Mouse (Mus musculus) lung, embryonic 15.5 days (tissue): Measurements from ENCODE around the gene Tnni1. TPM values are rescaled to one million over a fixed set of nuclear protein-coding genes. Genes with fewer than 3 reads are reported as not detected.

ENCODE experiments used
- ATAC-seq: fragments of 200-750 bp; cut with Nextera tagmentation; 2 replicates; pipeline ENCODE4 v1.8.0; 2017; ENCODE audit warnings: moderate number of reproducible peaks, borderline replicate concordance; ENCODE audit not compliant: low FRiP score, low TSS enrichment; ENCODE audit errors: extremely low read depth
- H3K27ac ChIP-seq: fragments of 300-500 bp; sonication (generic); 2 replicates; pipeline ENCODE4 v1.5.1; 2015; ENCODE audit warnings: moderate library complexity, mild to moderate bottlenecking, inconsistent platforms
- H3K27me3 ChIP-seq: fragments of 300-500 bp; sonication (generic); 2 replicates; pipeline ENCODE4 v1.6.1; 2015; ENCODE audit warnings: inconsistent platforms
- H3K36me3 ChIP-seq: fragments of 300-500 bp; sonication (generic); 2 replicates; pipeline ENCODE4 v1.6.1; 2015; ENCODE audit warnings: inconsistent platforms
- H3K4me1 ChIP-seq: fragments of 300-500 bp; sonication (generic); 2 replicates; pipeline ENCODE4 v1.6.1; 2015; ENCODE audit warnings: inconsistent platforms
- H3K4me2 ChIP-seq: fragments of 300-500 bp; sonication (generic); 2 replicates; pipeline ENCODE4 v1.6.1; 2015; ENCODE audit warnings: inconsistent platforms, mild to moderate bottlenecking, moderate library complexity
- H3K4me3 ChIP-seq: fragments of 300-500 bp; sonication (generic); 2 replicates; pipeline ENCODE4 v1.5.1; 2015; ENCODE audit warnings: mild to moderate bottlenecking, inconsistent platforms
- H3K9ac ChIP-seq: fragments of 300-500 bp; sonication (generic); 2 replicates; pipeline ENCODE4 v1.6.1; 2015; ENCODE audit warnings: inconsistent platforms
- H3K9me3 ChIP-seq: fragments of 300-500 bp; sonication (generic); 2 replicates; pipeline ENCODE4 v1.6.1; 2016; ENCODE audit warnings: inconsistent platforms
- WGBS: fragments of 180-500 bp; shearing (Covaris S2); methylation state at CpG from one replicate; pipeline ENCODE4 v1.1.7; 2015; 5-methylcytosine and 5-hydroxymethylcytosine counted together
- polyA plus RNA-seq: library from polyadenylated mRNA; unstranded; fragments of >200 nt; fragmentation: Nextera tagmentation; extraction: Ambion mirVana; gene quantifications from 2 replicates; pipeline ENCODE4 v1.2.1, GENCODE M21; 2015

The Tnni1 gene
- polyA plus RNA-seq, 1 experiment from 2014 or later: 117 TPM

- H3K4me2 ChIP-seq: peak overlapping the region; percentile 56
- H3K9me3 ChIP-seq: no peaks in the 10 kb centered on the region
- H3K27me3 ChIP-seq: no peaks in the 10 kb centered on the region
- 12% methylated on average over 27 of the region's 27 CpGs for WGBS
- peak overlapping the region; percentile 19 for H3K4me3 ChIP-seq
- ATAC-seq: peak; percentile 37; the same call in 1 of the 2 replicates
- H3K9ac ChIP-seq: peak overlapping the region; percentile 25
- H3K27ac ChIP-seq: peak overlapping the region; percentile 74
- H3K36me3 ChIP-seq: no peaks in the 10 kb centered on the region
- H3K4me1 ChIP-seq: peaks cover 18% of the 10 kb centered on the region
Observed at GRCm38 (mm10) chr1:135793370-135794215, 14.4 kb downstream of the Tnni1 start.

GRCm38 (mm10) chr1:135794216-135795134, 15.2 kb downstream of the Tnni1 start:
- Histone ChIP-seq H3K36me3 (no peaks in the 10 kb centered on the region), H3K27me3 (no peaks in the 10 kb centered on the region), H3K9me3 (no peaks in the 10 kb centered on the region), H3K4me1 (peaks cover 24% of the 10 kb centered on the region), H3K9ac (0 out of 2 replicates have a peak overlapping the region, but pooled peaks have one; percentile 14), H3K27ac (peak overlapping the region; percentile 74), H3K4me3 (peak overlapping the region; percentile 19), H3K4me2 (peak overlapping the region; percentile 56)
- WGBS: 16% methylated on average over 20 of the region's 20 CpGs
- no peak for ATAC-seq

- Histone ChIP-seq H3K4me3 (no peak overlapping the region), H3K27ac (no peak overlapping the region), H3K36me3 (no peaks in the 10 kb centered on the region), H3K4me2 (no peak overlapping the region), H3K9me3 (no peaks in the 10 kb centered on the region), H3K27me3 (no peaks in the 10 kb centered on the region), H3K9ac (no peak overlapping the region), H3K4me1 (peaks cover 41% of the 10 kb centered on the region)
- WGBS: 71% methylated on average over 1 of the region's 1 CpGs
- no peak for ATAC-seq
Observed at GRCm38 (mm10) chr1:135798492-135798891, 19.3 kb downstream of the Tnni1 start.

- Histone ChIP-seq H3K27me3 (no peaks in the 10 kb centered on the region), H3K9ac (no peak overlapping the region), H3K9me3 (no peaks in the 10 kb centered on the region), H3K36me3 (no peaks in the 10 kb centered on the region), H3K4me2 (no peak overlapping the region), H3K4me1 (peaks cover 34% of the 10 kb centered on the region), H3K4me3 (no peak overlapping the region), H3K27ac (no peak overlapping the region)
- 32% methylated on average over 8 of the region's 8 CpGs for WGBS
- ATAC-seq: no peak
Observed at GRCm38 (mm10) chr1:135799109-135799627, 19.9 kb downstream of the Tnni1 start.

- H3K9ac ChIP-seq: no peak overlapping the region
- 24% methylated on average over 8 of the region's 8 CpGs for WGBS
- H3K27me3 ChIP-seq: no peaks in the 10 kb centered on the region
- peak overlapping the region; percentile 43 for H3K27ac ChIP-seq
- no peaks in the 10 kb centered on the region for H3K9me3 ChIP-seq
- no peaks in the 10 kb centered on the region for H3K36me3 ChIP-seq
- no peak overlapping the region for H3K4me2 ChIP-seq
- peak; percentile 89 for ATAC-seq
- peaks cover 27% of the 10 kb centered on the region for H3K4me1 ChIP-seq
- no peak overlapping the region for H3K4me3 ChIP-seq
Observed at GRCm38 (mm10) chr1:135800192-135800950, 21.1 kb downstream of the Tnni1 start.

- Histone ChIP-seq H3K4me1 (0 out of 2 replicates have a peak, but pooled peaks cover 2% of the 10 kb centered on the region), H3K36me3 (no peaks in the 10 kb centered on the region), H3K27ac (no peak overlapping the region), H3K9ac (no peak overlapping the region), H3K4me2 (no peak overlapping the region), H3K27me3 (no peaks in the 10 kb centered on the region), H3K4me3 (no peak overlapping the region), H3K9me3 (no peaks in the 10 kb centered on the region)
- no peak for ATAC-seq
- 21% methylated on average over 10 of the region's 10 CpGs for WGBS
Observed at GRCm38 (mm10) chr1:135807546-135807945, 28.3 kb downstream of the Tnni1 start.

GRCm38 (mm10) chr1:135810180-135810579, 30.9 kb downstream of the Tnni1 start:
- Histone ChIP-seq H3K9ac (no peak overlapping the region), H3K27me3 (no peaks in the 10 kb centered on the region), H3K9me3 (no peaks in the 10 kb centered on the region), H3K4me3 (no peak overlapping the region), H3K36me3 (no peaks in the 10 kb centered on the region), H3K4me2 (no peak overlapping the region), H3K4me1 (0 out of 2 replicates have a peak, but pooled peaks cover 7% of the 10 kb centered on the region), H3K27ac (no peak overlapping the region)
- no peak for ATAC-seq
- 65% methylated on average over 2 of the region's 2 CpGs for WGBS

- no peak overlapping the region for H3K4me3 ChIP-seq
- H3K27ac ChIP-seq: no peak overlapping the region
Observed at GRCm38 (mm10) chr1:135811016-135811646, 31.9 kb downstream of the Tnni1 start.

GRCm38 (mm10) chr1:135812205-135812604, 33.0 kb downstream of the Tnni1 start:
- no peak for ATAC-seq
- Histone ChIP-seq H3K36me3 (no peaks in the 10 kb centered on the region), H3K27me3 (peaks cover 6% of the 10 kb centered on the region), H3K9me3 (no peaks in the 10 kb centered on the region), H3K4me3 (no peak overlapping the region), H3K9ac (no peak overlapping the region), H3K4me2 (no peak overlapping the region), H3K4me1 (0 out of 2 replicates have a peak, but pooled peaks cover 7% of the 10 kb centered on the region), H3K27ac (no peak overlapping the region)
- 56% methylated on average over 3 of the region's 3 CpGs for WGBS

More at GRCm38 (mm10) chr1:135811016-135811646, 31.9 kb downstream of the Tnni1 start:
- Histone ChIP-seq H3K4me1 (0 out of 2 replicates have a peak, but pooled peaks cover 7% of the 10 kb centered on the region), H3K4me2 (no peak overlapping the region), H3K36me3 (no peaks in the 10 kb centered on the region), H3K9me3 (no peaks in the 10 kb centered on the region), H3K27me3 (no peaks in the 10 kb centered on the region), H3K9ac (no peak overlapping the region)
- 29% methylated on average over 7 of the region's 7 CpGs for WGBS
- ATAC-seq: peak; percentile 23; the same call in 1 of the 2 replicates

- H3K36me3 ChIP-seq: no peaks in the 10 kb centered on the region
- H3K9me3 ChIP-seq: no peaks in the 10 kb centered on the region
- H3K4me1 ChIP-seq: 0 out of 2 replicates have a peak, but pooled peaks cover 7% of the 10 kb centered on the region
- 12% methylated on average over 2 of the region's 2 CpGs for WGBS
- no peak overlapping the region for H3K4me2 ChIP-seq
- H3K27ac ChIP-seq: no peak overlapping the region
- H3K4me3 ChIP-seq: no peak overlapping the region
- ATAC-seq: no peak
- H3K27me3 ChIP-seq: peaks cover 10% of the 10 kb centered on the region
- no peak overlapping the region for H3K9ac ChIP-seq
Observed at GRCm38 (mm10) chr1:135812618-135813017, 33.4 kb downstream of the Tnni1 start.
